Mouse (Mus musculus) limb, embryonic 11.5 days (tissue): Measurements from ENCODE around the gene Ephb2. TPM values are rescaled to one million over a fixed set of nuclear protein-coding genes. Genes with fewer than 3 reads are reported as not detected.
A peak's percentile ranks its signal among the peaks of the same experiment; 100 is the strongest.

Experiments used
- ATAC-seq: fragments of 200-750 bp; cut with Nextera tagmentation; 2 replicates; pipeline ENCODE4 v1.8.0; 2017; ENCODE audit warnings: low read depth; ENCODE audit not compliant: insufficient number of reproducible peaks, low FRiP score, low TSS enrichment
- DNase-seq: peaks from one replicate; pipeline ENCODE4 v3.0.0-alpha.2; 2015; ENCODE audit warnings: low spot score
- H3K27ac ChIP-seq: fragments of 300-500 bp; sonication (generic); replicated peaks from 2 replicates; pipeline ENCODE4 v1.5.1; 2014; ENCODE audit warnings: low read depth, mild to moderate bottlenecking, low read length
- H3K27me3 ChIP-seq: fragments of 300-500 bp; sonication (generic); 2 replicates; pipeline ENCODE4 v1.6.1; 2014; ENCODE audit warnings: mild to moderate bottlenecking, low read length, mixed read lengths; ENCODE audit not compliant: control insufficient read depth, insufficient read depth
- H3K36me3 ChIP-seq: fragments of 300-500 bp; sonication (generic); 2 replicates; pipeline ENCODE4 v1.6.1; 2014; ENCODE audit warnings: mild to moderate bottlenecking, low read length, moderate library complexity, mixed read lengths; ENCODE audit not compliant: control insufficient read depth, insufficient read depth
- H3K4me1 ChIP-seq: fragments of 300-500 bp; sonication (generic); 2 replicates; pipeline ENCODE4 v1.6.1; 2014; ENCODE audit warnings: low read length, mixed read lengths; ENCODE audit not compliant: control insufficient read depth, insufficient read depth
- H3K4me2 ChIP-seq: fragments of 300-500 bp; sonication (generic); 2 replicates; pipeline ENCODE4 v1.6.1; 2014; ENCODE audit warnings: low read depth, mild to moderate bottlenecking, moderate library complexity; ENCODE audit not compliant: severe bottlenecking
- H3K4me3 ChIP-seq: fragments of 300-500 bp; sonication (generic); 2 replicates; pipeline ENCODE4 v1.5.1; 2014; ENCODE audit warnings: low read depth, low read length
- H3K9ac ChIP-seq: fragments of 300-500 bp; sonication (generic); 2 replicates; pipeline ENCODE4 v1.6.1; 2014; ENCODE audit warnings: mild to moderate bottlenecking, low read length
- H3K9me3 ChIP-seq: fragments of 300-500 bp; sonication (generic); 2 replicates; pipeline ENCODE4 v1.6.1; 2016; ENCODE audit warnings: low read length; ENCODE audit not compliant: control insufficient read depth
- WGBS: fragments of 180-500 bp; shearing (Covaris S2); extraction: QIAGEN DNeasy Blood & Tissue Kit; methylation state at CpG from one replicate; pipeline ENCODE4 v1.1.7; 2014; 5-methylcytosine and 5-hydroxymethylcytosine counted together
- polyA plus RNA-seq: library from polyadenylated mRNA; unstranded; fragments of >200 nt; fragmentation: Nextera tagmentation; extraction: Ambion mirVana; gene quantifications from 2 replicates; pipeline ENCODE4 v1.2.1, GENCODE M21; 2014

The Ephb2 gene
- polyA plus RNA-seq, 1 experiment from 2014 or later = 12.5 TPM

GRCm38 (mm10) chr4:136760882-136761281 is 74.9 kb downstream of the Ephb2 start:
- 10% methylated on average over 11 of the region's 11 CpGs for WGBS
- Histone ChIP-seq H3K9ac (no peak overlapping the region), H3K27me3 (no peaks in the 10 kb centered on the region), H3K36me3 (no peaks in the 10 kb centered on the region), H3K27ac (0 out of 2 replicates have a peak overlapping the region, but pooled peaks have one; percentile 63), H3K4me2 (no peak overlapping the region), H3K9me3 (no peaks in the 10 kb centered on the region), H3K4me1 (peaks cover 53% of the 10 kb centered on the region), H3K4me3 (no peak overlapping the region)
- ATAC-seq = no peak
- DNase-seq = peak; percentile 64

GRCm38 (mm10) chr4:136757096-136757495 is 78.7 kb downstream of the Ephb2 start:
- Histone ChIP-seq H3K9me3 (no peaks in the 10 kb centered on the region), H3K27me3 (no peaks in the 10 kb centered on the region), H3K4me2 (no peak overlapping the region), H3K9ac (no peak overlapping the region), H3K27ac (no peak overlapping the region), H3K4me3 (no peak overlapping the region), H3K36me3 (no peaks in the 10 kb centered on the region), H3K4me1 (peaks cover 55% of the 10 kb centered on the region)
- ATAC-seq (no peak), DNase-seq (no peak)
- 56% methylated on average over 4 of the region's 4 CpGs for WGBS

- no peak overlapping the region for H3K4me3 ChIP-seq
- WGBS = 66% methylated on average over 6 of the region's 6 CpGs
- no peaks in the 10 kb centered on the region for H3K36me3 ChIP-seq
- DNase-seq = no peak
- H3K4me2 ChIP-seq = no peak overlapping the region
- H3K4me1 ChIP-seq = peaks cover 49% of the 10 kb centered on the region
- no peak overlapping the region for H3K9ac ChIP-seq
- no peak overlapping the region for H3K27ac ChIP-seq
- H3K27me3 ChIP-seq = no peaks in the 10 kb centered on the region
- no peak for ATAC-seq
- no peaks in the 10 kb centered on the region for H3K9me3 ChIP-seq
Observed at GRCm38 (mm10) chr4:136756486-136756885, 79.3 kb downstream of the Ephb2 start.

GRCm38 (mm10) chr4:136755364-136755811 is 80.4 kb downstream of the Ephb2 start:
- Histone ChIP-seq H3K27me3 (no peaks in the 10 kb centered on the region), H3K4me3 (peak overlapping the region; percentile 22), H3K4me1 (peaks cover 46% of the 10 kb centered on the region), H3K9me3 (no peaks in the 10 kb centered on the region), H3K27ac (no peak overlapping the region; the same call in 1 of the 2 replicates), H3K36me3 (no peaks in the 10 kb centered on the region), H3K9ac (peak overlapping the region; percentile 39), H3K4me2 (peak overlapping the region; percentile 60)
- under 1% methylated on average over 31 of the region's 31 CpGs for WGBS
- ATAC-seq = peak; percentile 68
- DNase-seq = peak; percentile 77

GRCm38 (mm10) chr4:136754256-136754655 is 81.5 kb downstream of the Ephb2 start:
- Histone ChIP-seq H3K4me2 (no peak overlapping the region), H3K4me3 (no peak overlapping the region), H3K36me3 (no peaks in the 10 kb centered on the region), H3K9ac (no peak overlapping the region), H3K4me1 (peaks cover 56% of the 10 kb centered on the region), H3K27ac (no peak overlapping the region), H3K9me3 (no peaks in the 10 kb centered on the region), H3K27me3 (no peaks in the 10 kb centered on the region)
- 90% methylated on average over 8 of the region's 8 CpGs for WGBS
- no peak for DNase-seq
- no peak for ATAC-seq

GRCm38 (mm10) chr4:136751355-136752020 is 84.3 kb downstream of the Ephb2 start:
- no peaks in the 10 kb centered on the region for H3K27me3 ChIP-seq
- no peaks in the 10 kb centered on the region for H3K36me3 ChIP-seq
- no peaks in the 10 kb centered on the region for H3K9me3 ChIP-seq
- 39% methylated on average over 4 of the region's 4 CpGs for whole genome bisulfite sequencing
- H3K4me2 ChIP-seq = no peak overlapping the region
- H3K4me3 ChIP-seq = no peak overlapping the region
- H3K4me1 ChIP-seq = peaks cover 49% of the 10 kb centered on the region
- no peak overlapping the region for H3K9ac ChIP-seq
- no peak for ATAC-seq
- no peak for DNase-seq
- H3K27ac ChIP-seq = no peak overlapping the region

- no peak for ATAC-seq
- no peaks in the 10 kb centered on the region for H3K27me3 ChIP-seq
- no peak overlapping the region for H3K4me3 ChIP-seq
- no peak overlapping the region for H3K4me2 ChIP-seq
- H3K9ac ChIP-seq = no peak overlapping the region
- no peaks in the 10 kb centered on the region for H3K9me3 ChIP-seq
- DNase-seq = no peak
- peaks cover 44% of the 10 kb centered on the region for H3K4me1 ChIP-seq
- WGBS = 20% methylated on average over 19 of the region's 19 CpGs
- no peaks in the 10 kb centered on the region for H3K36me3 ChIP-seq
- no peak overlapping the region for H3K27ac ChIP-seq
Observed at GRCm38 (mm10) chr4:136750578-136751338, 85.0 kb downstream of the Ephb2 start.

GRCm38 (mm10) chr4:136749851-136750577 is 85.8 kb downstream of the Ephb2 start:
- whole genome bisulfite sequencing = 24% methylated on average over 19 of the region's 19 CpGs
- Histone ChIP-seq H3K36me3 (no peaks in the 10 kb centered on the region), H3K4me3 (no peak overlapping the region), H3K27me3 (no peaks in the 10 kb centered on the region), H3K4me1 (peaks cover 37% of the 10 kb centered on the region), H3K27ac (no peak overlapping the region), H3K4me2 (no peak overlapping the region), H3K9me3 (no peaks in the 10 kb centered on the region), H3K9ac (peak overlapping the region; percentile 45; the same call in 1 of the 2 replicates)
- ATAC-seq = no peak
- no peak for DNase-seq
